Mouse (Mus musculus): ENCODE measurements around the gene Usp32.

GRCm38 (mm10) chr11:84961571-84961970 is 178.4 kb downstream of the Usp32 start:
- TF ChIP-seq CTCF (IDR thresholded peaks at IDR 0.05; ENCODE audit: low read depth): no peak
- TF ChIP-seq EP300 (IDR thresholded peaks at IDR 0.05; ENCODE audit: low read depth): no peak

All from liver, embryonic 14.5 days (tissue).